Mouse (Mus musculus) natural killer cell, adult 2 months (primary cell): ENCODE data around the gene Selenbp1.

ENCODE experiments used
- DNase-seq, 2 experiments: peaks; one replicate each; pipeline ENCODE4 v3.0.0; 2022; ENCODE audit warnings: low spot score in 2 of 2

The Selenbp1 gene

GRCm38 (mm10) chr3:94974528-94975422, 41.9 kb downstream of the Selenbp1 start, which contains the start of gene Pi4kb:
Pi4kb (plus strand) TSS chr3:94974731.
- DNase-seq = peak; percentile 91

GRCm38 (mm10) chr3:94984312-94984711, 51.5 kb downstream of the Selenbp1 start:
- no peak for DNase-seq

- no peak for DNase-seq
Observed at GRCm38 (mm10) chr3:94985513-94985912, 52.7 kb downstream of the Selenbp1 start.

- no peak for DNase-seq
Observed at GRCm38 (mm10) chr3:94987578-94987977, 54.7 kb downstream of the Selenbp1 start.

- DNase-seq = no peak
Observed at GRCm38 (mm10) chr3:94989159-94989761, 56.4 kb downstream of the Selenbp1 start.
